Mouse (Mus musculus): ENCODE measurements around the gene Zc3h13. TPM values are rescaled to one million over a fixed set of nuclear protein-coding genes. Genes with fewer than 3 reads are reported as not detected.

Gene Zc3h13
- 47.5 TPM for total RNA-seq (2023)

DNA sequence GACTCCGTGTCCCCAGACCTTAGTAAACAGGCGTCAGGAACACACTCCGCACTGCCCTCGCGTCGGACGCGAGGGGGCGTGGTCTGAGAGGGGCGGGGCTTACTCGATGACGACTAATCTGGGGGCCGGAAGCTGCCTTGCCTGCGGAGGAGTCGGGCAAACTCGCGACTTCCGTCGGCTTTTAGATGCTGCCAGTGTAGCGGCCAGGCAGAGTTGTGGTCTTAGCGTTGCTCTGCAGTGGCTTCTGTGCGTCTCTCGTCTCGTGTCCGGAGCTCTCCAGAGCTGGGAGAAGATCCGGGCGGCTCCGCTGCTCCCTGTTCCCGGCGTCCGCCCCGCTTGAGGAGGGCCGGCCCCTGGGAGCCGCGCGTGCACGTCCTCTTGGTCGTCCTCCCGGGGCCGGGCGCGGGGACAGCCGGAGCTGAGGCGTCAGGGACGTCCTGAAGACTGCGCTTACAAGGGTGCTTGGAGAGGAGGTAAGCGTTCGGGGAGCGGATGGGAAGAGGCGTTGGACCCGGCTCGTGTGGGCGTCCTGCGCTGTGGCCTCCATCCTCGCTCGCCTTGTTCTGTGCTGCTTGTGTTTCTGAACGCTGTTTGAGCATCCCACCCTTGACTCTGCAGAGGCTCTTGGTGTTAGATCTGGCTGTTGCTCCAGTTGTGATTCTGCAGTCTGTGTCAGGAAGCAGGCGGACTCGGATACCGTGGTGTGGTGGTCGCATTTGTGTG is at the start of gene Zc3h13:
Gene Zc3h13, plus strand, starts transcription at position 181 of the 723 bp plus-strand sequence.

DNA sequence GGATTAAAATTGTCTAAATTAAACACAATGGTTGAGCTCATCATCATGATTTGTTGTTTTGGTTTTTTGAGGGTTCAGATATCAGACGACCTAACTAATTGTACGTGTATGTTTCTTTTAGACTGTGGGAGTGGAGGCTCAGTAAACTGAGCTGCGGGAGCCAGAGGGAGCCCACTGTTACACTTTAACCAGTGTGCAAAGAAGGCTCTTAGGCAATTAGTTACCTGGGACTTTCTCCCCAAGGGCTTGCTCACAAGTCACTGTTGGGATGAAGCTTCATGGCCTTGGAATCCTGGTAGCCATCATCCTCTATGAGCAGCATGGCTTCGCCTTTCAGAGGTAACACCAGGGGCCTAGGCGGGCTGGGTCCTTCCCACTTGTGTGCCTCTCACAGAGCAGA is 42.1 kb upstream of the Zc3h13 start, which contains the start of gene Cpb2:
Gene Cpb2, plus strand, starts transcription at position 201 of the 400 bp plus-strand sequence.

Other genes with a start within 250 kb of the Zc3h13 start
- gene Lrrc63, start 153.5 kb upstream of the Zc3h13 start, total RNA-seq (2023): not detected
- gene Lcp1, start 153.3 kb upstream of the Zc3h13 start, total RNA-seq (2023): 476 TPM
- not detected for gene Cpb2, start 42.1 kb upstream of the Zc3h13 start, total RNA-seq (2023)
- gene Siah3, start 171.6 kb downstream of the Zc3h13 start, total RNA-seq (2023): 0.43 TPM